Mouse (Mus musculus): ENCODE data around the gene Sprn. TPM values are rescaled to one million over a fixed set of nuclear protein-coding genes. Genes with fewer than 3 reads are reported as not detected.

The Sprn gene
- polyA plus RNA-seq, 1 experiment from 2014 or later, result 0.99 TPM

DNA sequence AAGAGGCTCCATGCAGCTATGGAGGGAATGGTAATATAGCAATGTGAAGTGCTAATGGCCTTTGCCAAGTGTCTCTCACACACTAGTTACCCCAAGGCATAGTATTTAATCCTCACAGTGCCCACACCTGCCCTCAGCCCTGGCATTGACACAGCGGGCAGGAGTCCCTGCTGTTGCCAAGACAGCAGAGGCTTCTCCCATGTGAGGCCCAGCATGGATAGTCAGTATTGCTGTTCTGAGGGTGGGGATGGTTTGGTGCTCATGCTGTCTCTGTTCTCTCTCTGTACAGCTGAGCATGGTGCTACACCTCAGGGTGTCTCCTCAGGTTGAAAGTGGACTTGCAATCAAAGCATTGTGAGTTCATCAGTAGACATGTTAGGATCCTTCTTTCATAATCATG is 35.8 kb upstream of the Sprn start:
- Histone ChIP-seq H3K36me3 (ENCODE audit: control insufficient read depth, insufficient read depth) (no peaks in the 10 kb centered on the region), H3K4me1 (replicated peaks; ENCODE audit: control insufficient read depth, insufficient read depth, low read length) (no peaks in the 10 kb centered on the region), H3K27ac (ENCODE audit: low read depth, low read length) (no peak overlapping the region), H3K9me3 (ENCODE audit: control insufficient read depth) (no peaks in the 10 kb centered on the region), H3K4me3 (ENCODE audit: low read depth, low read length) (no peak overlapping the region), H3K9ac (ENCODE audit: low read depth, low read length) (no peak overlapping the region), H3K27me3 (replicated peaks; ENCODE audit: control insufficient read depth, insufficient read depth, low read length) (no peaks in the 10 kb centered on the region), H3K4me2 (replicated peaks; ENCODE audit: low read depth) (no peak overlapping the region)
- ATAC-seq, result no peak
- 87% methylated on average over 1 of the region's 1 CpGs for WGBS
- TF ChIP-seq CTCF (IDR thresholded peaks at IDR 0.05; ENCODE audit: low read depth), result no peak

DNA sequence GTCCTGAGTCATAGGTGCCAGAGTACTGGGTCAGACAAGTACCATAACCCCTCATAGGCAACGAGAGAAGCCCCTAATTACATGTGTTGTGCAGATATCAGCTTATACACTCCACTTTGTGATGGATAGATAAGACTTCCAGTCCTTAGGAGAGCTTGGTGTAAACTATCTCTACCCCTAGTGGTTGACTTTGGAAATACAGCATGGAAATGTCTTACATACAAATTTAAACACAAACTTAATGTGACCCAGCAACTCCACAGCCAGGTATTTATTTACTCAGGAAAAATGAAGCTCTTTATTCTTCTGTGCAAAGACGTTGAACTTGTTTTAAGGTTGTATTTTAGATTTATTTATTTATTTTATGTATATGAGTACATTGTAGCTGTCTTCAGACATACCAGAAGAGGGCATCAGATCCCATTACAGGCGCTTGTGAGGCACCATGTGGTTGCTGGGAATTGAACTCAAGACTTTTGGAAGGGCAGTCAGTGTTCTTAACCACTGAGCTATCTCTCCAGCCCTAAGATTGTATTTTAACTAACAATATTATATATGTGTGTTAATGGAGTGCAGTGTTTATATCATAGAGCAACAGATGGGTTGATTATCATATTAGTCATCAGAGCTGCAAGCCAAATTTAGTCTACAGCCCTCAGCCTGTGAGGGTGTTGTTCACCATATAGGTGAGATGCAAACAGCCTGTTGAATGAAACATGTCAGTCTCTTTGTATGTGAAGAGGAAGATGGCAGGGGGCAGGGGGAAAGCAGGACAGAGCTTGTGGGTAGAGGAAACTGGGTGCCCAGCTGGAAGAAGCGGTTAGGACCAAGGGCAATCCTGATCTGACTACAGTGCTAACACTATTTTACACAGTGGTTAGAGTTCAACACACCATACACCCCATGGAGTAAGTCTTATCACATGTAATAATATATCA is 34.0 kb upstream of the Sprn start:
- Histone ChIP-seq H3K9ac (ENCODE audit: low read depth, low read length) (no peak overlapping the region), H3K4me3 (ENCODE audit: low read depth, low read length) (no peak overlapping the region), H3K27me3 (replicated peaks; ENCODE audit: control insufficient read depth, insufficient read depth, low read length) (no peaks in the 10 kb centered on the region), H3K27ac (ENCODE audit: low read depth, low read length) (no peak overlapping the region), H3K36me3 (ENCODE audit: control insufficient read depth, insufficient read depth) (no peaks in the 10 kb centered on the region), H3K4me1 (replicated peaks; ENCODE audit: control insufficient read depth, insufficient read depth, low read length) (no peaks in the 10 kb centered on the region), H3K9me3 (ENCODE audit: control insufficient read depth) (no peaks in the 10 kb centered on the region), H3K4me2 (replicated peaks; ENCODE audit: low read depth) (no peak overlapping the region)
- 56% methylated on average over 4 of the region's 4 CpGs for WGBS
- peak; percentile 61 for TF ChIP-seq CTCF (IDR thresholded peaks at IDR 0.05; ENCODE audit: low read depth)
- no peak for ATAC-seq

DNA sequence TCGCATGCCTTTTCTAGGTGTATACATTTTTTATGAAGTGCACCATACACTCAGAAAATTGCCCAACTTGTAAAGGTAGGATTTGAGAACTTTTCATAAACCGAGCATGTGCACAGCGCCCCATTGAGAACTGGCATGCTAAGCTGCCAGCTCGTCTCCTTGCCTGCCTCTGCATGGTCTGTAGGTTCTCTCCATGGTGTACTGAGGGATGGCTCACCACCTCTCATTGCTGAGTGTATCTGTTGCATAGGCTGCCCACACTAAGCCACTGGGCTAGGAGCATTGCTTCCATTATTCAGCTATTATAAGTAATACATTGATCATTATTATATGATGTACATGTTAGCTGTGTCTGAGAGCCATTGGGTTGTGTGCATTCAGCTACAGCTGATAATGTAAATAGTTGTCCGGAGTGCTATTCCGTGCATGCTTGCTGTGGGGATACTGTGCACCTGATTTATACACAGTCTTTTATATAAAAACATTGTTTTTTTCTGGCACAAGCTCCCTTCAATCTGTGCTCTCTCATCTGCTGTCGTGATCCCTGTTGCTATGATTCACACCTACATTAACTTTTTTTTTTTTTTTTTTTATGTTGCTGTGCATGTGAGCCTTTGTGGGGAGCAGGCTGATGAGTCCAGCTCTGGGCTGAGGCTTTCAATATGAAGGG is 33.2 kb upstream of the Sprn start:
- H3K4me3 ChIP-seq (ENCODE audit: low read depth, low read length), result no peak overlapping the region
- H3K27ac ChIP-seq (ENCODE audit: low read depth, low read length), result no peak overlapping the region
- no peak for TF ChIP-seq CTCF (IDR thresholded peaks at IDR 0.05; ENCODE audit: low read depth)
- no peaks in the 10 kb centered on the region for H3K4me1 ChIP-seq (replicated peaks; ENCODE audit: control insufficient read depth, insufficient read depth, low read length)
- H3K27me3 ChIP-seq (replicated peaks; ENCODE audit: control insufficient read depth, insufficient read depth, low read length), result no peaks in the 10 kb centered on the region
- 82% methylated on average over 7 of the region's 7 CpGs for WGBS
- no peak overlapping the region for H3K4me2 ChIP-seq (replicated peaks; ENCODE audit: low read depth)
- ATAC-seq, result no peak
- H3K9ac ChIP-seq (ENCODE audit: low read depth, low read length), result no peak overlapping the region
- H3K36me3 ChIP-seq (ENCODE audit: control insufficient read depth, insufficient read depth), result no peaks in the 10 kb centered on the region
- no peaks in the 10 kb centered on the region for H3K9me3 ChIP-seq (ENCODE audit: control insufficient read depth)

DNA sequence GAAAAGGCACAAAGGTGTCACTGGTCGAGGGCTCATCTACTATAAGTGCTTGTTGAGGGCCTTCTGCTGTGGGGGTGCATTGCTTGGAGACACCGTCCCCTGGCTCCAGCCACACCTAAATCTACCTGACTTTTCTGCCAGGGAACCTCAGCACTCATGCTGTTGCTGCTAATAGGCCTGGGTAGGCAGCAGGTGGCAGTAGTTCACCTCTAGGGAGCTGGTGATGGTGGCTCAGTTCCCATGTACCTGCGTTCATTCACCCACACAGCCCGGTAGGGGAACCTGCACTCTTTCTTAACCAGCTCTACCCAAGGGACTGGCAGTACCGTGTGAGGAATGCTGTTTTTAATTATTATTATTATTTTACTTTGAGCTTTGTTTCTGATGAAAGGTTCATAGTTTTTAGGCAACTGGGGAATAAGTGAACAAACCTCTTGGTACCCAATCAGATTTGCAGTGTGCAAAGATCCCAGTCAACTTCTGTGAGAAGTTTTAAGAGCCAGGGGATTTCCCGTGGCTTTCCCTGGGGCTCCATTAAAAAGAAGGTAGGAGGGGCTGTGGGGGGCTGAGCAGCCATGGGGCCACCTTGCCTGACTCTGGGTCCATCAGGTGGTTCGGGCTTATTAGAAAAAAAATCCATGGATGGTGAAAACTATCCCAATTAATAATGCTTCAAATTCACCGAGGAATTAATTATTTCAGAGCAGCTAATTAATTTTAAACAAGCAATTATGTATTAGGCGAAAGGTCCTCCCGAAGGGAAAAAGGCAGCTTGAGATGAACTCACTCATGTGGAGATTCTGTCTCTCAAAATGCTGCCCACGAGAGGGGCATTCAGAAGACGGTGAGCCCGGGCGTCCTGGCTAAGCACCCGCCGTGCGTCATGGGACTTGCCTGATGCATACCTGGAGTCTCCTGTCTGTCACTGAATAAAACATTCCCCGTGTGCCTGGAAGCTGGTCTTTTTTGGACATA is 32.3 kb upstream of the Sprn start:
- no peak for ATAC-seq
- Histone ChIP-seq H3K4me3 (ENCODE audit: low read depth, low read length) (no peak overlapping the region), H3K9me3 (ENCODE audit: control insufficient read depth) (no peaks in the 10 kb centered on the region), H3K27ac (ENCODE audit: low read depth, low read length) (no peak overlapping the region), H3K36me3 (ENCODE audit: control insufficient read depth, insufficient read depth) (no peaks in the 10 kb centered on the region), H3K27me3 (replicated peaks; ENCODE audit: control insufficient read depth, insufficient read depth, low read length) (no peaks in the 10 kb centered on the region), H3K9ac (ENCODE audit: low read depth, low read length) (no peak overlapping the region), H3K4me2 (replicated peaks; ENCODE audit: low read depth) (no peak overlapping the region), H3K4me1 (replicated peaks; ENCODE audit: control insufficient read depth, insufficient read depth, low read length) (no peaks in the 10 kb centered on the region)
- peak; percentile 72 for TF ChIP-seq CTCF (IDR thresholded peaks at IDR 0.05; ENCODE audit: low read depth)
- WGBS, result 63% methylated on average over 18 of the region's 18 CpGs

DNA sequence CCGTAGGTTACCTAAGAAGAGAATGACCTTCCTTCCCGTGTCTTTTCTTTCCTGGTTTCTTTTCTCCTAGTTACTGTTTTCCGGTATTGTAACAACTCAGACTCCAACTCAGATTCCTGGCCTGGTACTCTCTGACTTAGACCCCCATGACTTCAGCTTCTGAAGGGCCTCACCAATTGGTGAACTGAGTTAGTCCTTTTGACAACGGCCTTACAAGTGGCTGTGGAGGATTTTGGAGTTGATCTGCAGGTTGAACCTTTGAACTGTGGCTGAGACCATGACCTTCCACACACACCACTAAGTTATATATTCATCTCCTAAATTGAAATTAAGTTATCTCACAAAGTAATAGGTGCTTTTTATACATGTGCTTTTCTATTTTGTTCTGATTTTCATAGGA is 29.5 kb upstream of the Sprn start:
- no peaks in the 10 kb centered on the region for H3K27me3 ChIP-seq (replicated peaks; ENCODE audit: control insufficient read depth, insufficient read depth, low read length)
- H3K4me2 ChIP-seq (replicated peaks; ENCODE audit: low read depth), result no peak overlapping the region
- no peak for TF ChIP-seq CTCF (IDR thresholded peaks at IDR 0.05; ENCODE audit: low read depth)
- ATAC-seq, result no peak
- no peak overlapping the region for H3K27ac ChIP-seq (ENCODE audit: low read depth, low read length)
- H3K9ac ChIP-seq (ENCODE audit: low read depth, low read length), result no peak overlapping the region
- H3K4me1 ChIP-seq (replicated peaks; ENCODE audit: control insufficient read depth, insufficient read depth, low read length), result no peaks in the 10 kb centered on the region
- H3K4me3 ChIP-seq (ENCODE audit: low read depth, low read length), result no peak overlapping the region
- no peaks in the 10 kb centered on the region for H3K36me3 ChIP-seq (ENCODE audit: control insufficient read depth, insufficient read depth)
- H3K9me3 ChIP-seq (ENCODE audit: control insufficient read depth), result no peaks in the 10 kb centered on the region
- 82% methylated on average over 4 of the region's 4 CpGs for WGBS

Data from intestine, postnatal 0 days (tissue).